Mouse (Mus musculus): ENCODE measurements around the gene Igdcc3.

DNA sequence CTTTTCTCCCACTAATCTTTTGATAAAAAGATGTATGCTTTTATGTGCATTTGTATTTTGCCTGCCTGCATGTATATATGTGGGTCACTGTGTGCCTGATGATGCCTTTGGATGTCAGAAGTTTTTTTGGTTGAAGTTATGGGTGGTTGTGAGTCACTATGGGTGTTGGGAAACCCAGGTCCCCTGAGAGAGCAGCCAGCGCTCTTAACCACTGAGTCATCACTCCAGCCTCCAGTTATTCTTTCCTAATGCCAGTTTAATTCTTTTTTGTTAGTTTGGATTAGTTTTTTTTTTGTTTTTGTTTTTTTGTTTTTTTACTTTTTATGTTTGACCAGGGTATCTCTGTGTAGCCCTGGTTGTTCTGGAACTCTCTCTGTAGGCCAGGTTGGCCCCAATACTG is 59.6 kb downstream of the Igdcc3 start:
- TF ChIP-seq FLI1 (IDR thresholded peaks at IDR 0.05; ENCODE audit: low read length) = no peak
- TF ChIP-seq GATA1 (IDR thresholded peaks at IDR 0.05; ENCODE audit: borderline replicate concordance, low read length) = no peak

Measured in megakaryocyte, embryonic 14.5 days (primary cell).